9 mouse cellular contexts compared by ENCODE assay signal in genomic region chr4:84675974-84676315, GRCm38 (mm10). TPM values are rescaled to one million over a fixed set of nuclear protein-coding genes. Genes with fewer than 3 reads are reported as not detected.
A peak's percentile ranks its signal among the peaks of the same experiment; 100 is the strongest.
DNase-seq lines count a peak whose midpoint lies in the region; ATAC-seq and TF ChIP-seq lines count a peak whose summit lies in the region.
"Had no signal": no experiment of that assay in that cellular context is flagged by ENCODE, and none has a peak within 500 bp of the region (broad histone marks: within the 10 kb centered on the region; RNA-seq: fewer than 3 reads in every experiment).

No protein-coding gene starts in this region.

- no peaks in the 10 kb centered on the region for H3K36me3 ChIP-seq in liver, embryonic 15.5 days (replicated peaks)

- TF ChIP-seq CTCF in gastrocnemius, adult 2 months (IDR thresholded peaks at IDR 0.05), result no peak

- H3K4me1 ChIP-seq in liver, embryonic 15.5 days (replicated peaks), result peaks cover 2% of the 10 kb centered on the region; the same call in 1 of the 2 replicates

- H3K27me3 ChIP-seq in liver, embryonic 15.5 days, result peaks cover 71% of the 10 kb centered on the region

- ATAC-seq in liver, embryonic 15.5 days (ENCODE audit: insufficient read depth), result no peak
- ATAC-seq in activated CD4-positive, CD25-positive, alpha-beta regulatory T cell, adult 4 months, result no peak

- H3K4me3 ChIP-seq in gastrocnemius, adult 2 months, result peak overlapping the region; percentile 86
- H3K4me3 ChIP-seq in liver, embryonic 15.5 days (replicated peaks), result peak overlapping the region; percentile 52

- peak overlapping the region; percentile 69 for H3K4me2 ChIP-seq in liver, embryonic 15.5 days

- H3K9ac ChIP-seq in liver, embryonic 15.5 days, result no peak overlapping the region

- under 1% methylated on average over 19 of the region's 19 CpGs for WGBS in liver, embryonic 15.5 days (ENCODE audit: insufficient replicate concordance)

- intact Hi-C loops in gastrocnemius, adult 2 months (cut with DNase I), result loop anchor here (2.0 to 10.0 kb wide), 2 partner anchors 131 to 611 kb away; no protein-coding TSS in a partner anchor

- H3K27ac ChIP-seq in gastrocnemius, adult 2 months, result peak overlapping the region; percentile 90
- no peak overlapping the region for H3K27ac ChIP-seq in liver, embryonic 15.5 days (replicated peaks)
- H3K27ac ChIP-seq: macrophage had no signal

- no peak for DNase-seq in gastrocnemius, adult 2 months
- no peak for DNase-seq in gastrocnemius, postnatal 10 days
- DNase-seq in urinary bladder, postnatal 14 days (ENCODE audit: low spot score), result peak; percentile 26
- DNase-seq in urinary bladder, adult 18-20 months (ENCODE audit: low spot score in 2 of 2), result no peak
- DNase-seq in Muller cell, postnatal 12 days (ENCODE audit: inconsistent ontology term), result no peak
- no peak for DNase-seq in urinary bladder, postnatal 10 days (ENCODE audit: low spot score)

- H3K9me3 ChIP-seq in liver, embryonic 15.5 days (replicated peaks), result no peaks in the 10 kb centered on the region

RNA-seq across cellular contexts. Expression of gene Bnc2, which starts 0.9 kb away (rescaled TPM):
- total RNA-seq in gastrocnemius, adult 2 months (2021), result 1 to 10 TPM; 2.8 to 8.7 TPM
- total RNA-seq in gastrocnemius, postnatal 10 days (2021), result 10 to 100 TPM in 1 of 2 experiments, 1 to 10 TPM in 1; 8.0 to 11.0 TPM
- polyA plus RNA-seq in liver, embryonic 15.5 days (2015; fragmentation: Nextera tagmentation; extraction: Ambion mirVana), result 0.29 and 0.36 TPM in 2 replicates
- polyA plus RNA-seq in activated CD4-positive, CD25-positive, alpha-beta regulatory T cell, adult 4 months (2017; shearing (Covaris generic)), result not detected
